ENCODE assay signal across 11 mouse cellular contexts in genomic region chr9:28157092-28157491, GRCm38 (mm10).
"Had no signal": no experiment of that assay in that cellular context is flagged by ENCODE, and none has a peak within 500 bp of the region (broad histone marks: within the 10 kb centered on the region; RNA-seq: fewer than 3 reads in every experiment).

No protein-coding gene starts in this region.

- DNase-seq: kidney, postnatal 10 days; kidney, postnatal 4 days; liver; lung, adult 18-20 months; lung, postnatal 10 days; lung, postnatal 36 days; retina, postnatal 1 day; right cerebral cortex, postnatal 25 days; spleen, adult 18-20 months; thymus, adult 18-20 months; thymus, postnatal 4 days had no signal
